Mouse (Mus musculus) embryonic facial prominence, embryonic 10.5 days (tissue): Measurements from ENCODE around the gene Mtfr1l. TPM values are rescaled to one million over a fixed set of nuclear protein-coding genes. Genes with fewer than 3 reads are reported as not detected.

Experiments used
- DNase-seq: peaks from one replicate; pipeline ENCODE4 v3.0.0-alpha.2; 2017; ENCODE audit warnings: low spot score
- H3K27ac ChIP-seq: fragments of 300-500 bp; sonication (generic); replicated peaks from 2 replicates; pipeline ENCODE4 v1.5.1; 2016; ENCODE audit warnings: mild to moderate bottlenecking
- H3K27me3 ChIP-seq: fragments of 300-500 bp; sonication (generic); replicated peaks from 2 replicates; pipeline ENCODE4 v1.6.1; 2016; ENCODE audit warnings: low read depth, mild to moderate bottlenecking; ENCODE audit not compliant: poor library complexity, severe bottlenecking
- H3K36me3 ChIP-seq: fragments of 300-500 bp; sonication (generic); replicated peaks from 2 replicates; pipeline ENCODE4 v1.6.1; 2016; ENCODE audit warnings: mild to moderate bottlenecking, moderate library complexity
- H3K4me1 ChIP-seq: fragments of 300-500 bp; sonication (generic); 2 replicates; pipeline ENCODE4 v1.6.1; 2016
- H3K4me3 ChIP-seq: fragments of 300-500 bp; sonication (generic); 2 replicates; pipeline ENCODE4 v1.5.1; 2016; ENCODE audit warnings: mild to moderate bottlenecking, moderate library complexity
- H3K9me3 ChIP-seq: fragments of 300-500 bp; sonication (generic); 2 replicates; pipeline ENCODE4 v1.6.1; 2016; ENCODE audit warnings: mild to moderate bottlenecking
- WGBS: fragments of 180-500 bp; shearing (Covaris S2); methylation state at CpG from one replicate; pipeline ENCODE4 v1.1.7; 2016; 5-methylcytosine and 5-hydroxymethylcytosine counted together
- microRNA-seq: library from miRNA; unstranded; fragments of <30 nt; microRNA quantifications from one replicate; pipeline ENCODE4, GENCODE M21; 2017
- polyA plus RNA-seq: library from polyadenylated mRNA; unstranded; fragments of >200 nt; fragmentation: Nextera tagmentation; extraction: Ambion mirVana; gene quantifications from 2 replicates; pipeline ENCODE4 v1.2.1, GENCODE M21; 2016

Gene Mtfr1l
- polyA plus RNA-seq, 1 experiment from 2014 or later, result 114 TPM

- no peak overlapping the region for H3K4me3 ChIP-seq
- H3K27me3 ChIP-seq, result peaks cover 21% of the 10 kb centered on the region
- no peak overlapping the region for H3K27ac ChIP-seq
- DNase-seq, result no peak
- 86% methylated on average over 4 of the region's 4 CpGs for WGBS
- peaks cover 25% of the 10 kb centered on the region for H3K36me3 ChIP-seq
- H3K4me1 ChIP-seq, result peaks cover 5% of the 10 kb centered on the region
- no peaks in the 10 kb centered on the region for H3K9me3 ChIP-seq
Measured at GRCm38 (mm10) chr4:134479839-134480238, 55.3 kb downstream of the Mtfr1l start.

GRCm38 (mm10) chr4:134478031-134478430 lies 57.2 kb downstream of the Mtfr1l start:
- peak; percentile 91 for DNase-seq
- no peak overlapping the region for H3K27ac ChIP-seq
- H3K27me3 ChIP-seq, result peaks cover 6% of the 10 kb centered on the region
- WGBS, result 10% methylated on average over 9 of the region's 9 CpGs
- peaks cover 40% of the 10 kb centered on the region for H3K36me3 ChIP-seq
- H3K4me1 ChIP-seq, result no peaks in the 10 kb centered on the region
- H3K4me3 ChIP-seq, result no peak overlapping the region
- no peaks in the 10 kb centered on the region for H3K9me3 ChIP-seq

GRCm38 (mm10) chr4:134476899-134477298 lies 58.3 kb downstream of the Mtfr1l start:
- no peaks in the 10 kb centered on the region; the same call in 1 of the 2 replicates for H3K27me3 ChIP-seq
- no peak overlapping the region for H3K27ac ChIP-seq
- no peaks in the 10 kb centered on the region for H3K4me1 ChIP-seq
- no peak overlapping the region for H3K4me3 ChIP-seq
- H3K9me3 ChIP-seq, result no peaks in the 10 kb centered on the region
- H3K36me3 ChIP-seq, result peaks cover 52% of the 10 kb centered on the region
- DNase-seq, result no peak
- 92% methylated on average over 8 of the region's 8 CpGs for WGBS

Small RNA genes within 50 kb of the gene (microRNA-seq; reads per million reads assigned to microRNA genes)
- not detected for gene Mir6403

Other genes with a start within 250 kb of the Mtfr1l start
- gene Pdik1l, start 247.5 kb downstream of the Mtfr1l start, polyA plus RNA-seq, result 19.2 and 24.3 TPM in 2 replicates
- 0.31 and 0.34 TPM in 2 replicates for gene Trim63, start 220.3 kb downstream of the Mtfr1l start, polyA plus RNA-seq
- 0.07 TPM in 1 of 2 replicates, not detected in the other for gene Slc30a2, start 192.2 kb downstream of the Mtfr1l start, polyA plus RNA-seq
- gene Extl1, start 151.5 kb downstream of the Mtfr1l start, polyA plus RNA-seq, result 0.25 and 0.66 TPM in 2 replicates
- gene Pafah2, start 139.1 kb downstream of the Mtfr1l start, polyA plus RNA-seq, result 7.0 and 8.3 TPM in 2 replicates
- gene Stmn1, start 67.1 kb downstream of the Mtfr1l start, polyA plus RNA-seq, result 2,394 and 2,556 TPM in 2 replicates
- gene Paqr7, start 38.7 kb downstream of the Mtfr1l start, polyA plus RNA-seq, result 1.2 and 2.1 TPM in 2 replicates
- 28.2 and 28.6 TPM in 2 replicates for gene Aunip, start 24.4 kb downstream of the Mtfr1l start, polyA plus RNA-seq
- gene Selenon, start 16.8 kb upstream of the Mtfr1l start, polyA plus RNA-seq, result 9.5 and 9.7 TPM in 2 replicates
- gene Man1c1, start 168.9 kb upstream of the Mtfr1l start, polyA plus RNA-seq, result 2.6 and 2.8 TPM in 2 replicates
- 15.8 and 17.4 TPM in 2 replicates for gene Ldlrap1, start 232.6 kb upstream of the Mtfr1l start, polyA plus RNA-seq